Mouse (Mus musculus): ENCODE data around the gene Btbd35f7. TPM values are rescaled to one million over a fixed set of nuclear protein-coding genes. Genes with fewer than 3 reads are reported as not detected.

Btbd35f7 gene
- not detected in 2 replicates for polyA plus RNA-seq (2012; rRNA removed)

GRCm38 (mm10) chrX:5668767-5669166 is at the start of gene Btbd35f7:
Btbd35f7 (plus strand) TSS chrX:5669067.

Other genes with a start within 250 kb of the Btbd35f7 start
- not detected in 2 replicates for gene Mycs, start 199.8 kb upstream of the Btbd35f7 start, polyA plus RNA-seq (2012; rRNA removed)